Mouse (Mus musculus): ENCODE measurements around the gene Rimkla. TPM values are rescaled to one million over a fixed set of nuclear protein-coding genes. Genes with fewer than 3 reads are reported as not detected.
"Not testable (repeated sequence)": the region's sequence is repeated elsewhere in the genome, so short reads cannot be mapped to it uniquely, and the experiment has no call there.

The Rimkla gene
- 0.67 and 1.2 TPM in 2 replicates for polyA plus RNA-seq (2014; fragmentation: Nextera tagmentation; extraction: Ambion mirVana)

DNA sequence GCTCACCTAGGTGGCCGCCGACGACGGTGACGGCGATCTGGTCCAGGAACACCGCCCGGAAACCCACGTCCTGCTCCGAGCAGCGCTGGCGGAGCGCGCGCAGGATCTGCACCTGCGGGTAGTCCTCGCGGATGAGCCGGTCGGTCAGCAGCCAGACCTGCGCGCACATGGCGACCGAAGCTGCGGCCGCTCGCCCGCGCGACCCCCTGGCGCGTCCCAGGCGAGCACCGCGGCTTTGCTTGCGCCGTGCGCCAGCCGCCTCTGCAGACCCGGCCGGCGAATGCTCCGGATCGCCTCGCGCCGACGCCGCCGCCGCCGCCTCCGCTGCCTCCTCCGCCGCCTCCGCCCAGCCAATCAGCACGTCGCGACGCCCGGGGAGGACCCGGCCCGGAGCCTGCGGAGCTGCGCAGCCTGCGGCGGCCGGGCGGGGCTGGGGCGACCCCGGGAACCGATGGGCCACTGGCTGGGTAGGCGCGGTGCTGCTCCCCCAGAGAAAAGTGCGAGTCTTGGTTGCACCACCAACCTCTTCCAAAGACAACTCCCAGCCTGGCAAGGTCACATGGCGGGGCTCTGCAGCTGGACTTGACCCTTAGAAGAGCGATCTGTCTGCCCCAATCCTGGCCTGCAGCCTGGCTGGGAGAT, at the start of gene Rimkla:
Gene Rimkla, minus strand, starts transcription at position 338 of the 642 bp plus-strand sequence.
- Histone ChIP-seq H3K27ac (replicated peaks; ENCODE audit: low read depth, low read length) (no peak within 1 kb of the TSS), H3K27me3 (ENCODE audit: control insufficient read depth, insufficient read depth, low read length) (peaks cover 17% of the 10 kb centered on the region)
- under 1% methylated on average over 77 of the region's 77 CpGs for WGBS

DNA sequence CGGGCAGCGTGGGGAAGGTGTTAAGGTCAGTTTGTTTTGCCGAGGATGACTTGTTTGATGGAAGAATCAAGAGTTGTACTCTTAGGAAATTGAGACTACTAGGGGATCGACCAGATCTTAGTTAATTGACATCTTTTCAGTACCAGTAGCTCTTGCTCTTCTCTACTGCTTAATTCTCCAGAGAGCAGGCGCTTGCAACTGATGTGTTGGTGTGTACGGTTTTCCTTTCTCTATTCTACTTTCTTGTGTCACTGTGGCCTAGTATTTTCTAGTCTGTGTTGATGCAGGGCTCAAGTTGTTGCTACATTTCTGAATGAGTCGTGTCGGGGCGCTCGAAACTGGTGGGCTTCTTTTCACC, 48.1 kb upstream of the Rimkla start:
- 8% methylated on average over 10 of the region's 10 CpGs for WGBS
- H3K27me3 ChIP-seq (ENCODE audit: control insufficient read depth, insufficient read depth, low read length): no peaks in the 10 kb centered on the region
- H3K36me3 ChIP-seq (ENCODE audit: control insufficient read depth, insufficient read depth, low read length): no peaks in the 10 kb centered on the region
- DNase-seq (ENCODE audit: low spot score): no peak
- no peak for ATAC-seq (ENCODE audit: insufficient number of reproducible peaks, low FRiP score, low TSS enrichment, low read depth)
- H3K27ac ChIP-seq (replicated peaks; ENCODE audit: low read depth, low read length): no peak overlapping the region
- peak overlapping the region; percentile 69 for H3K4me2 ChIP-seq (ENCODE audit: low read depth, severe bottlenecking)
- H3K4me1 ChIP-seq (ENCODE audit: control insufficient read depth, insufficient read depth, low read length): 0 out of 2 replicates have a peak, but pooled peaks cover 3% of the 10 kb centered on the region
- peak overlapping the region; percentile 95 for H3K4me3 ChIP-seq (ENCODE audit: low read depth, low read length)
- H3K9ac ChIP-seq (ENCODE audit: low read length): peak overlapping the region; percentile 96
- H3K9me3 ChIP-seq (ENCODE audit: control insufficient read depth, low read length): no peaks in the 10 kb centered on the region

More for the DNA sequence above, at the start of gene Rimkla:
- H3K9ac ChIP-seq (ENCODE audit: low read length): peak within 1 kb of the TSS; percentile 47; the same call in 1 of the 2 replicates
- ATAC-seq (ENCODE audit: insufficient number of reproducible peaks, low FRiP score, low TSS enrichment, low read depth): peak; percentile 91
- no peaks in the 10 kb centered on the region for H3K4me1 ChIP-seq (ENCODE audit: control insufficient read depth, insufficient read depth, low read length)
- H3K36me3 ChIP-seq (ENCODE audit: control insufficient read depth, insufficient read depth, low read length): no peaks in the 10 kb centered on the region
- DNase-seq (ENCODE audit: low spot score): peak; percentile 76
- peak within 1 kb of the TSS; percentile 90 for H3K4me2 ChIP-seq (ENCODE audit: low read depth, severe bottlenecking)
- no peaks in the 10 kb centered on the region for H3K9me3 ChIP-seq (ENCODE audit: control insufficient read depth, low read length)
- H3K4me3 ChIP-seq (ENCODE audit: low read depth, low read length): peak within 1 kb of the TSS; percentile 49

DNA sequence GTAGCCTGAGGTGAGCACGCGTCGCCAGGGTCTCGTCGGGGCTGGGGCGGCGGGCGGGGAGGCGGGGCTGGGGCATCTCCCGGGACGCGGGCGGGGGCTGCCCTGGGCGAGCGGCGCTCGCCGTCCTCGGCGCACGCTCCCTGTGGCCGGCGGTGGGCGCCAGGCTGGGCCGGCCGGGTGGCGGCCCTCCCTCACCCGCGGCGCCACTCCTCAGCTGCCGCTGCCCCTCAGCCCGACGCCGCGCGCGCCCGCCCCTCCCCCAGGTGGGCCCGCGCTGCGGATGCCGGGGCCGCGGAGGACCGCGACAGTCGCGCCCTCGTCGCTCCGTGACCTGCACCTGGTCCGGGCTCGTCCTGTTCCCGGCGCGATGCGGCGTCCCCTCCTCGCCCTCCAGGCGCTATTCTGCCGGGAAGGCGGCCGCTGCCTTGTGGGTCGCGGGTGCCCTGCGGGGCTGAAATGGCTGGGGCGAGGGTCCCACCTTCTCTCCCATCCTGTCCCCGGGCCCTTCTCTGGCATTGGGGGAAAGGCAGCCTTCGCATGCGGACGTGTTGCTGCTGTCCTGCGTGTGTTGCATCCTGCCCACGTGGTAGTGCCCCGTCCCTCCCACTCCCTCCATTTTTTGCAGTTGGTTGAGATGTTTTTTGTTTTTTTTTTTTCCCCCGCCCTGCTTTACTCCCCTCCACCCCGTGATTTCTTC, 47.6 kb upstream of the Rimkla start:
- 0 out of 2 replicates have a peak, but pooled peaks cover 3% of the 10 kb centered on the region for H3K4me1 ChIP-seq (ENCODE audit: control insufficient read depth, insufficient read depth, low read length)
- DNase-seq (ENCODE audit: low spot score) (peak; percentile 68), ATAC-seq (ENCODE audit: insufficient number of reproducible peaks, low FRiP score, low TSS enrichment, low read depth) (peak; percentile 67)
- peak overlapping the region; percentile 69 for H3K4me2 ChIP-seq (ENCODE audit: low read depth, severe bottlenecking)
- peak overlapping the region; percentile 97 for H3K27ac ChIP-seq (replicated peaks; ENCODE audit: low read depth, low read length)
- under 1% methylated on average over 61 of the region's 76 CpGs for WGBS
- peak overlapping the region; percentile 96 for H3K9ac ChIP-seq (ENCODE audit: low read length)
- H3K27me3 ChIP-seq (ENCODE audit: control insufficient read depth, insufficient read depth, low read length): no peaks in the 10 kb centered on the region
- H3K36me3 ChIP-seq (ENCODE audit: control insufficient read depth, insufficient read depth, low read length): no peaks in the 10 kb centered on the region
- peak overlapping the region; percentile 95 for H3K4me3 ChIP-seq (ENCODE audit: low read depth, low read length)
- no peaks in the 10 kb centered on the region for H3K9me3 ChIP-seq (ENCODE audit: control insufficient read depth, low read length)

DNA sequence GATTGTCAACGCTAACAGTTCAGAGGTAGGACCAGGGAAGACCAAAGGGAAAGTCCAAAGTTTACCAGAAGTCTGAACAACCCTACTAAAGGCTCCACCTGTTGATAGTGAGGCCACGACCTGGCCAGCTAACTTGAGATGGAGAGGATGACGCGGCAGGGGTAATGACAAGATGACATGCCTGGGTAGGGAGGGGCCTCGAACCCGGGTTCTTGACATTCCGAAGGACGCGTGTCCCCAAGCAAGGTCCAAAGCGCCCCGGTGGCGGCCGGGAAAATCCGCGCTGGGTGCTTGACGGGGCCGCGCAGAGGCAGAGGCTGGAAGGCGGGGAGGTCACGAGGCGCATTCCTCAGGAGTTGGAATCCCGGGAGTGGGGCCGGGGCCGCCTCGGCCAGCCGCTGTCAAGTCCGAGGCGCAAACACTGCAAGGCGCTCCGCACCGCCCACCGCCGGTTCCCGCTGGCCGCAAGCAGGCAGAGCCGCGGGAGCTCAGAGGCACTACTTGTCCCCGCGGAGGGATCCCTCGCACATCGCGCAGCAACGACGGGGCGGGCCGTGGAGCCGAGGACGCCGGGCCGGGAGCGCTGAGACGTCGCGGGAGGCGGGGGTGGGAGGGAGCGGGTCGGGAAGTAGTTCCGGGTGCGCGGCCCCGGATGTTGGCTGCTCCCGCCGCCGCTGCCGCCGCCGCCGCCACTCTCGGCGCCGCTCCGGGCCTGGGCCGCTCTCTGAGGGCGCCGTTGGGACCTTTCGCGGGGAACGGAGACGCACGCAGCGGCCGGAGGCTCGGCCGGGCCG, 46.8 kb upstream of the Rimkla start, which contains the start of gene Frg2f1:
Gene Frg2f1, minus strand, starts transcription at position 499 of the 794 bp plus-strand sequence.
- Histone ChIP-seq H3K9ac (ENCODE audit: low read length) (peak within 1 kb of the TSS; percentile 96), H3K4me1 (ENCODE audit: control insufficient read depth, insufficient read depth, low read length) (0 out of 2 replicates have a peak, but pooled peaks cover 3% of the 10 kb centered on the region), H3K27me3 (ENCODE audit: control insufficient read depth, insufficient read depth, low read length) (no peaks in the 10 kb centered on the region), H3K9me3 (ENCODE audit: control insufficient read depth, low read length) (no peaks in the 10 kb centered on the region), H3K4me2 (ENCODE audit: low read depth, severe bottlenecking) (peak within 1 kb of the TSS; percentile 69), H3K27ac (replicated peaks; ENCODE audit: low read depth, low read length) (peak within 1 kb of the TSS; percentile 97), H3K36me3 (ENCODE audit: control insufficient read depth, insufficient read depth, low read length) (no peaks in the 10 kb centered on the region), H3K4me3 (ENCODE audit: low read depth, low read length) (peak within 1 kb of the TSS; percentile 95)
- ATAC-seq (ENCODE audit: insufficient number of reproducible peaks, low FRiP score, low TSS enrichment, low read depth) (peak; percentile 86), DNase-seq (ENCODE audit: low spot score) (peak; percentile 95)
- 1% methylated on average over 51 of the region's 85 CpGs for WGBS

DNA sequence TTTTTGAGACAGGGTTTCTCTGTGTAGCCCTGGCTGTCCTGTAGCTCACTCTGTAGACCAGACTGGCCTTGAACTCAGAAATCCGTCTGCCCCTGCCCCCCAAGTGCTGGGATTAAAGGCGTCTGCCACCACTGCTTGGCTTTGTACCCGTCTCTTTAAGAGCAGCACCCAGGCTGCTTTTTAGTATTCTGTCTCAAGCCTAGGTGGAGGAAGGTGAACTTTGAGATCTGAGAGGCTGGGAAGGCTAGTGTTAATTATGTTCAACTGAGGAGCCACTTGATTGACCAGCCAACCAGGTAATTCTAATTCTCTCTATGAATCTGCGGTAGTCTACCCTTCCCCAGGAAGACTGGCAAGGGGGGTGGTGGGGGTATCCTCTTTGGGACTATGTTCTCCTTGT, 45.0 kb upstream of the Rimkla start:
- ATAC-seq (ENCODE audit: insufficient number of reproducible peaks, low FRiP score, low TSS enrichment, low read depth) (no peak), DNase-seq (ENCODE audit: low spot score) (no peak)
- H3K4me2 ChIP-seq (ENCODE audit: low read depth, severe bottlenecking): no peak overlapping the region
- no peaks in the 10 kb centered on the region for H3K27me3 ChIP-seq (ENCODE audit: control insufficient read depth, insufficient read depth, low read length)
- no peaks in the 10 kb centered on the region for H3K36me3 ChIP-seq (ENCODE audit: control insufficient read depth, insufficient read depth, low read length)
- H3K27ac ChIP-seq (replicated peaks; ENCODE audit: low read depth, low read length): no peak overlapping the region
- no peak overlapping the region for H3K4me3 ChIP-seq (ENCODE audit: low read depth, low read length)
- 67% methylated on average over 4 of the region's 4 CpGs for WGBS
- no peaks in the 10 kb centered on the region for H3K9me3 ChIP-seq (ENCODE audit: control insufficient read depth, low read length)
- no peak overlapping the region for H3K9ac ChIP-seq (ENCODE audit: low read length)
- 0 out of 2 replicates have a peak, but pooled peaks cover 3% of the 10 kb centered on the region for H3K4me1 ChIP-seq (ENCODE audit: control insufficient read depth, insufficient read depth, low read length)

DNA sequence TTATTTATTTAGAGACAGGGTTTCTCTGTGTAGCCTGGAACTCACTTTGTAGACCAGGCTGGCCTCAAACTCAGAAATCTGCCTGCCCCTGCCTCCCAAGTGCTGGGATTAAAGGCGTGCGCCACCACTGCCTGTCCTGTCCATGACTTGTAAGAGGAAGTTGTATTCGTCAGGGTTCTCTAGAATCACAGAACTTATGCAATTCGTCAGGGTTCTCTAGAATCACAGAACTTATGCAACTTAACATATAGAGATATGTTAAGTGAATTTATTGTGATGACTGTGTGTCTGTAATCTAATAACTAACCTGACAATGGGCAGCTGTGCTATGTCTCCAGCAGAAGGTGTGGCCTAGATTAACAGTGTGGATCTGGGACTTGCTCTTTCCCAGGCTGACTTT, 44.2 kb upstream of the Rimkla start, which contains the start of gene Foxj3:
Gene Foxj3, plus strand, starts transcription at position 390 of the 400 bp plus-strand sequence.
- not testable (repeated sequence) for H3K9ac ChIP-seq (ENCODE audit: low read length); H3K36me3 ChIP-seq (ENCODE audit: control insufficient read depth, insufficient read depth, low read length); DNase-seq (ENCODE audit: low spot score); H3K4me3 ChIP-seq (ENCODE audit: low read depth, low read length); H3K9me3 ChIP-seq (ENCODE audit: control insufficient read depth, low read length); H3K27ac ChIP-seq (replicated peaks; ENCODE audit: low read depth, low read length); H3K27me3 ChIP-seq (ENCODE audit: control insufficient read depth, insufficient read depth, low read length); ATAC-seq (ENCODE audit: insufficient number of reproducible peaks, low FRiP score, low TSS enrichment, low read depth); H3K4me2 ChIP-seq (ENCODE audit: low read depth, severe bottlenecking); H3K4me1 ChIP-seq (ENCODE audit: control insufficient read depth, insufficient read depth, low read length)
- 93% methylated on average over 4 of the region's 4 CpGs for WGBS

DNA sequence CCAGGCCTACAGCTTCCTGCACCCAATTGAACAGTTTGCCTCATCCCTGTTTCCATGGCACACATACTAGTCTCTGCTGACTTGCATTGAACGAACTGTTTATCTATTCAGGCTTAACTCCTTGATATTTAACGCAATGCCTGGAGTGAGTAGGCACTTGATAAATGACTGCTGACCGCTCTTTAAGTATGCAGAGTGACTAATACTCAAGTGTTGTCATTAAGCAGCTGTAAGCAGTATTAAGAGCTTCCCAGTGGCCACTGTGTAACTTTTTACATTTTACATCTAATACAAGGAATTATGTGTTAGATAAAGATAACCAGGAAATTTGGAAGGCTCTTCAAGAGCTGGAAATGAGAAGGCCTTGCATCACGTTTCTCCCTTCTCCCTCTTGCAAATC, 42.7 kb upstream of the Rimkla start:
- Histone ChIP-seq H3K27me3 (ENCODE audit: control insufficient read depth, insufficient read depth, low read length) (no peaks in the 10 kb centered on the region), H3K4me3 (ENCODE audit: low read depth, low read length) (no peak overlapping the region), H3K9me3 (ENCODE audit: control insufficient read depth, low read length) (no peaks in the 10 kb centered on the region), H3K4me2 (ENCODE audit: low read depth, severe bottlenecking) (no peak overlapping the region), H3K4me1 (ENCODE audit: control insufficient read depth, insufficient read depth, low read length) (no peaks in the 10 kb centered on the region), H3K36me3 (ENCODE audit: control insufficient read depth, insufficient read depth, low read length) (no peaks in the 10 kb centered on the region), H3K27ac (replicated peaks; ENCODE audit: low read depth, low read length) (no peak overlapping the region), H3K9ac (ENCODE audit: low read length) (no peak overlapping the region)
- 66% methylated on average over 4 of the region's 4 CpGs for WGBS
- DNase-seq (ENCODE audit: low spot score): no peak
- no peak for ATAC-seq (ENCODE audit: insufficient number of reproducible peaks, low FRiP score, low TSS enrichment, low read depth)

DNA sequence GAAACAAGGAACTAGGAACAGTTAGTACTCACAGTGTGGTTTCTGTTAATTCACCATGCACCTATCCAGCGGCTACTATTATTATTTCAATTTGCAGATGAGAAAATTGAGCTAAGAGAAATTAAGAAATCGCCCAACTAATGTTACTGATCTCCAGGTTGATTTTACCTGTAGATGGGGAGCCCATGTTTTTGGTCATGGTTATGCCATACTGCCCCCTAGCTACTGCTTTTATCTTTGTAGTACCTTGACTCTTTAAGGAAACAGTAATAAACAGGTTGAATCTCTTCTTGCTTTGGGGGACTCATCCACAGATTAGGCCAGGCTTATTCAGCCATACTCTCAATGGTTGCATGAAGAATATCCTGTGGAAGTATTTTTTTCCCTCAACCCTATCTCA, 39.4 kb upstream of the Rimkla start:
- ATAC-seq (ENCODE audit: insufficient number of reproducible peaks, low FRiP score, low TSS enrichment, low read depth): no peak
- WGBS: 58% methylated on average over 2 of the region's 2 CpGs
- no peaks in the 10 kb centered on the region for H3K4me1 ChIP-seq (ENCODE audit: control insufficient read depth, insufficient read depth, low read length)
- no peaks in the 10 kb centered on the region for H3K36me3 ChIP-seq (ENCODE audit: control insufficient read depth, insufficient read depth, low read length)
- no peak overlapping the region for H3K9ac ChIP-seq (ENCODE audit: low read length)
- no peak overlapping the region for H3K4me2 ChIP-seq (ENCODE audit: low read depth, severe bottlenecking)
- DNase-seq (ENCODE audit: low spot score): no peak
- H3K27me3 ChIP-seq (ENCODE audit: control insufficient read depth, insufficient read depth, low read length): no peaks in the 10 kb centered on the region
- no peak overlapping the region for H3K4me3 ChIP-seq (ENCODE audit: low read depth, low read length)
- H3K27ac ChIP-seq (replicated peaks; ENCODE audit: low read depth, low read length): no peak overlapping the region
- H3K9me3 ChIP-seq (ENCODE audit: control insufficient read depth, low read length): no peaks in the 10 kb centered on the region

Measured in limb, embryonic 11.5 days (tissue).